Mouse (Mus musculus) forebrain, embryonic 14.5 days (tissue): ENCODE results near the gene Slc1a3. TPM values are rescaled to one million over a fixed set of nuclear protein-coding genes. Genes with fewer than 3 reads are reported as not detected.

Experiments used
- ATAC-seq: fragments of 200-750 bp; cut with Nextera tagmentation; 2 replicates; pipeline ENCODE4 v1.8.0; 2017; ENCODE audit warnings: mild to moderate bottlenecking, moderate library complexity
- DNase-seq: peaks from one replicate; pipeline ENCODE4 v3.0.0-alpha.2; 2015; ENCODE audit warnings: low spot score
- H3K27ac ChIP-seq: fragments of 300-500 bp; sonication (generic); 2 replicates; pipeline ENCODE4 v1.5.1; 2014; ENCODE audit warnings: low read depth, mild to moderate bottlenecking, control low read depth, low read length, moderate library complexity
- H3K27me3 ChIP-seq: fragments of 300-500 bp; sonication (generic); replicated peaks from 2 replicates; pipeline ENCODE4 v1.6.1; 2014; ENCODE audit warnings: low read length, control low read depth, mixed read lengths; ENCODE audit not compliant: control insufficient read depth, insufficient read depth
- H3K36me3 ChIP-seq: fragments of 300-500 bp; sonication (generic); 2 replicates; pipeline ENCODE4 v1.6.1; 2014; ENCODE audit warnings: low read length, control low read depth; ENCODE audit not compliant: control insufficient read depth, insufficient read depth
- H3K4me1 ChIP-seq: fragments of 300-500 bp; sonication (generic); 2 replicates; pipeline ENCODE4 v1.6.1; 2014; ENCODE audit warnings: antibody characterized with exemption, low read length, control low read depth; ENCODE audit not compliant: control insufficient read depth, insufficient read depth
- H3K4me2 ChIP-seq: fragments of 300-500 bp; sonication (generic); 2 replicates; pipeline ENCODE4 v1.6.1; 2014; ENCODE audit warnings: mild to moderate bottlenecking, control low read depth, low read length
- H3K4me3 ChIP-seq: fragments of 300-500 bp; sonication (generic); 2 replicates; pipeline ENCODE4 v1.5.1; 2014; ENCODE audit warnings: low read depth, low read length, control low read depth
- H3K9ac ChIP-seq: fragments of 300-500 bp; sonication (generic); 2 replicates; pipeline ENCODE4 v1.6.1; 2014; ENCODE audit warnings: mild to moderate bottlenecking, low read length, control low read depth, moderate library complexity
- H3K9me3 ChIP-seq: fragments of 300-500 bp; sonication (generic); replicated peaks from 2 replicates; pipeline ENCODE4 v1.6.1; 2016; ENCODE audit warnings: low read length, control low read depth, mixed read lengths; ENCODE audit not compliant: control insufficient read depth
- WGBS: fragments of 180-500 bp; shearing (Covaris S2); extraction: QIAGEN DNeasy Blood & Tissue Kit; methylation state at CpG from one replicate; pipeline ENCODE4 v1.1.7; 2014; 5-methylcytosine and 5-hydroxymethylcytosine counted together
- polyA plus RNA-seq: library from polyadenylated mRNA; unstranded; fragments of >200 nt; fragmentation: Nextera tagmentation; extraction: Ambion mirVana; gene quantifications from 2 replicates; pipeline ENCODE4 v1.2.1, GENCODE M21; 2014

Slc1a3 gene
- polyA plus RNA-seq, 1 experiment from 2014 or later: 102 TPM

- peak; percentile 88 for ATAC-seq
- Histone ChIP-seq H3K9ac (no peak overlapping the region), H3K27ac (peak overlapping the region; percentile 83), H3K36me3 (no peaks in the 10 kb centered on the region), H3K9me3 (no peaks in the 10 kb centered on the region), H3K4me2 (no peak overlapping the region), H3K4me1 (peaks cover 35% of the 10 kb centered on the region), H3K27me3 (no peaks in the 10 kb centered on the region), H3K4me3 (no peak overlapping the region)
- DNase-seq: peak; percentile 86
- WGBS: 1% methylated on average over 8 of the region's 8 CpGs
These were observed 51.0 kb downstream of the Slc1a3 start for GRCm38 (mm10) chr15:8659483-8659971.

GRCm38 (mm10) chr15:8658086-8658980, 52.2 kb downstream of the Slc1a3 start:
- Histone ChIP-seq H3K4me3 (no peak overlapping the region), H3K4me2 (no peak overlapping the region), H3K27ac (peak overlapping the region; percentile 82), H3K4me1 (peaks cover 29% of the 10 kb centered on the region), H3K9me3 (no peaks in the 10 kb centered on the region), H3K9ac (no peak overlapping the region), H3K36me3 (no peaks in the 10 kb centered on the region), H3K27me3 (no peaks in the 10 kb centered on the region)
- ATAC-seq (no peak), DNase-seq (peak; percentile 56)
- 55% methylated on average over 8 of the region's 8 CpGs for whole genome bisulfite sequencing

- no peak overlapping the region for H3K27ac ChIP-seq
- H3K9ac ChIP-seq: no peak overlapping the region
- no peaks in the 10 kb centered on the region for H3K36me3 ChIP-seq
- DNase-seq (no peak), ATAC-seq (no peak)
- WGBS: 71% methylated on average over 9 of the region's 9 CpGs
- H3K4me1 ChIP-seq: peaks cover 12% of the 10 kb centered on the region
- no peaks in the 10 kb centered on the region for H3K27me3 ChIP-seq
- no peak overlapping the region for H3K4me2 ChIP-seq
- no peaks in the 10 kb centered on the region for H3K9me3 ChIP-seq
- H3K4me3 ChIP-seq: no peak overlapping the region
These were observed 55.3 kb downstream of the Slc1a3 start for GRCm38 (mm10) chr15:8655251-8655650.

GRCm38 (mm10) chr15:8652637-8653036, 57.9 kb downstream of the Slc1a3 start:
- ATAC-seq: no peak
- WGBS: 84% methylated on average over 8 of the region's 8 CpGs
- Histone ChIP-seq H3K9me3 (no peaks in the 10 kb centered on the region), H3K4me3 (no peak overlapping the region), H3K27me3 (no peaks in the 10 kb centered on the region), H3K9ac (no peak overlapping the region), H3K27ac (no peak overlapping the region), H3K36me3 (0 out of 2 replicates have a peak, but pooled peaks cover 3% of the 10 kb centered on the region), H3K4me2 (no peak overlapping the region), H3K4me1 (no peaks in the 10 kb centered on the region)
- no peak for DNase-seq

GRCm38 (mm10) chr15:8643997-8644692, 66.4 kb downstream of the Slc1a3 start:
- Histone ChIP-seq H3K9ac (no peak overlapping the region), H3K4me1 (no peaks in the 10 kb centered on the region), H3K27me3 (no peaks in the 10 kb centered on the region), H3K4me3 (no peak overlapping the region), H3K36me3 (peaks cover 21% of the 10 kb centered on the region; the same call in 1 of the 2 replicates), H3K4me2 (no peak overlapping the region), H3K9me3 (no peaks in the 10 kb centered on the region), H3K27ac (no peak overlapping the region)
- no peak for DNase-seq
- WGBS: 41% methylated on average over 8 of the region's 8 CpGs
- ATAC-seq: no peak

- DNase-seq (no peak), ATAC-seq (no peak)
- Histone ChIP-seq H3K9me3 (no peaks in the 10 kb centered on the region), H3K27me3 (no peaks in the 10 kb centered on the region), H3K9ac (no peak overlapping the region), H3K4me3 (no peak overlapping the region), H3K4me1 (no peaks in the 10 kb centered on the region), H3K4me2 (no peak overlapping the region), H3K36me3 (peaks cover 24% of the 10 kb centered on the region), H3K27ac (no peak overlapping the region)
- 69% methylated on average over 2 of the region's 2 CpGs for WGBS
These were observed 70.7 kb downstream of the Slc1a3 start for GRCm38 (mm10) chr15:8639856-8640255.

GRCm38 (mm10) chr15:8638568-8639325, 71.8 kb downstream of the Slc1a3 start:
- H3K27ac ChIP-seq: no peak overlapping the region
- no peak overlapping the region for H3K4me3 ChIP-seq
- H3K36me3 ChIP-seq: peaks cover 24% of the 10 kb centered on the region
- no peaks in the 10 kb centered on the region for H3K27me3 ChIP-seq
- DNase-seq (no peak), ATAC-seq (no peak)
- H3K4me1 ChIP-seq: no peaks in the 10 kb centered on the region
- no peaks in the 10 kb centered on the region for H3K9me3 ChIP-seq
- H3K9ac ChIP-seq: no peak overlapping the region
- no peak overlapping the region for H3K4me2 ChIP-seq
- 93% methylated on average over 15 of the region's 15 CpGs for WGBS

GRCm38 (mm10) chr15:8637283-8637682, 73.3 kb downstream of the Slc1a3 start:
- 88% methylated on average over 2 of the region's 2 CpGs for WGBS

More at GRCm38 (mm10) chr15:8637283-8637682, 73.3 kb downstream of the Slc1a3 start:
- H3K4me3 ChIP-seq: no peak overlapping the region
- no peak overlapping the region for H3K27ac ChIP-seq
- peaks cover 24% of the 10 kb centered on the region for H3K36me3 ChIP-seq
- H3K9me3 ChIP-seq: no peaks in the 10 kb centered on the region
- no peak overlapping the region for H3K4me2 ChIP-seq
- H3K9ac ChIP-seq: no peak overlapping the region
- DNase-seq (no peak), ATAC-seq (no peak)
- H3K4me1 ChIP-seq: no peaks in the 10 kb centered on the region
- H3K27me3 ChIP-seq: no peaks in the 10 kb centered on the region
